Mouse (Mus musculus) thymus, postnatal 14 days (tissue): ENCODE measurements at regions not wholly inside any gene's neighbourhood (a gene's known extent, or its start where the extent isn't known, plus 50 kb on each side); places are given as distances from the start of the nearest gene placed in this dataset.

Experiments used
- DNase-seq: peaks from one replicate; pipeline ENCODE4 v3.0.0; 2021

DNA sequence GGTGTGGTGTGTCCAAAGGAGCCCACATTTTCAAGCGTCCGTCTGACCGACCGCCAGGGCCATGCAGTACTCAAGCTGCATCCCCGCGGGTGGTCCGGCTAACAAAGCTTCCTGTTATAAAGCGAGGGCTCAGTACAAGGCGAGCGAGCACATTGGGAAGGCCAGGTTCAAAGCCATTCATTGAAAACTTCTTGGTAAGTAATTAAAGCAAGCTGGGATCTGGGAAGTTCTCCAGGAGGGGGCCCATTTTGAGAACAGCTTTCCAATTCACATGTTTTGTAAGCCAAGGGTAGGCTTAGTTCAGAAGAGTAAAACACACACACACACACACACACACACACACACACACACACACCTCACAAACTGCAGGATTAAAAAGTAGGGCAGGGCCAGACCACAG, 57.3 kb upstream of the Prep start:
- DNase-seq: no peak

- DNase-seq: no peak
Observed at GRCm38 (mm10) chr10:45009235-45009634, 57.8 kb upstream of the Prep start.

GRCm38 (mm10) chr10:45004037-45004653, 62.9 kb upstream of the Prep start:
- DNase-seq: no peak

DNA sequence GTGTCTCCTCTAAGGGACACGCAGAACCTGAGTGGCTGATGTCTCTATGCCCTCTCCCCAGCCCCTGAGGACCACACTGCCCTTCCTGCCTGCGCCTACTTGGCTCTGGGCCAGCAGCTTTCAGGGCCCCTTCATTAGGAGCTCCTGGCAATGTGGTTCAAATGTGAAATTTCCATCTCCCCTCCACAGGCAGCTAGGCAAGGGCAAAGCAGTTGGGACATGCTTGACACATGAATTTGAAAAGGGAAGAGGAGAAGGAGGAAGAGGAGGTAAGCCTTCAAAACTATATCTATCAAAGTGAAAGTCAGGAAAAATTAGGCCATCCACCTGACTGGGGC, 63.7 kb upstream of the Prep start:
- DNase-seq: peak; percentile 14

- peak; percentile 26 for DNase-seq
Observed at GRCm38 (mm10) chr10:45002637-45003343, 64.2 kb upstream of the Prep start.

- peak; percentile 63 for DNase-seq
Observed at GRCm38 (mm10) chr10:45000873-45001859, 65.8 kb upstream of the Prep start.

DNA sequence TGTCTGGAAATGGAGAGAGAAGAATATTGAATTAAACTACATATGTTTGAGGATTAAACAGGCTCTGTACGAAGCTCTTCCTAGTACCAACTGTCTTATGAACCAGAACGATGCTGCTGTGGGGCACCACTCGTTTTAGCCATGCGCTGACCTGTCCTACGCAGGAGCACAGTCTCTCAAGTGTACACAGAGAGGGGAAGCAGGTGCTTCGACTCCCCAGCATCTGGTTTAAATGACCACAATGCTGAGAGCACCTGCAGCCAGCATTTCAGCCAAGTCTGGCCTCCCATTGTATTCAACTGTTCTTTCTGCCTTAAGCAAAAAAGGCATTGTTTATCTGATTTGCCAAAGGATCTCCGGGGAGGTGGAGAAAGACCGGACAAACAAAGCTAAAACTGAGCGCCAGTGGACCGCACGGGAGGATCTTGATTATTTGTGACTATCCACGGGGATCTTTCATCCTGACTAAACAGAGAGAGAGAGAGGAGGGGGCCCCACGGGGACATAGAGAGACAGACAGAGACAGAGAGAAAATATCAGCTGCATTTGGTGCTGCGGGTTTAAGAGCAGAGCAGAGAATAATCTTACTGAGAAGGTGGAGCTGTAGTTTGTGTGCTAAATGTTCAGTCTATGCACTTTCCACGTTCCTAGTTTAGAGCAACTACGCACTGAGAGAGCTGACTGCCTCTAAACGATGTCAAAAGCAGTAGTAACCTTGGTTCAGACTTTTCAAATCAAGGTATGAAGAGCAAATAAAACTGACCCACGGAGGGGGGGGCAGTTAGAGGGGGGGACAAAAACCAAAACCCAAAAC, 66.8 kb upstream of the Prep start:
- peak; percentile 10 for DNase-seq

GRCm38 (mm10) chr10:44997906-44998289, 69.1 kb upstream of the Prep start:
- no peak for DNase-seq

DNA sequence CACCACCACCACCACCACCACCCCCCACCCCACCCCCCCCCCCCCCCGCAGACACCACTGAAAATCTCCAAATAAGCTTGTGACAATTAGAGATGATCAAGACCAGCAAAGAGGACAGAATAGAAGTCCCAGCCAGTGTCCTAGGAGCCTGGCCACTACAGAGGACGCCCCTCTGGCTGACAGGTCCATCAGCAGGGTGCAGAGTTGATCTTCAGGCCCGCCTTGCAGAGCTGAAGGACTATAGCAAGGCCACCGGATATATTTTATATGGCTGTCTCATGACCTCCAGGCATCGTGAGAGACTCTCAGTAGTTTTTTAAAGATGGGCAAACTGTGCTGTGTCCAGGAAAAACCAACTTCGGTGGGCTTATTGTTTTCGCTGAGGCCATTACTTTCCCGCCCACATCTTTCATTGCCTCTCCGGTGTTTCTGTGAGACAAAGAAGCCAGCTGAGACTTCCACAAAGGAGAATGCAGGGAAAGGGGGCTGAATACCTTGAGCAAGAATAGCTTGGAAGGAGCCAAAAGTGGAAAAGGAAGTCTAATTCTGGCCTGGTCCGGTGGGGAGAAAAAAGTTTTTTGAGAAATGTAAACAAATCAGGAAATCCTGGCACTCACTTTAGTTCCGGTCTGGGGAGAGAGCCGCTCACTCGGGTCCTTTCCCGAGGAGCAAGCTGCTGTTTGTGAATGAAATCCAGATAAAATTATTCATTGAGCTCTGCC, 69.7 kb upstream of the Prep start:
- DNase-seq: no peak

DNA sequence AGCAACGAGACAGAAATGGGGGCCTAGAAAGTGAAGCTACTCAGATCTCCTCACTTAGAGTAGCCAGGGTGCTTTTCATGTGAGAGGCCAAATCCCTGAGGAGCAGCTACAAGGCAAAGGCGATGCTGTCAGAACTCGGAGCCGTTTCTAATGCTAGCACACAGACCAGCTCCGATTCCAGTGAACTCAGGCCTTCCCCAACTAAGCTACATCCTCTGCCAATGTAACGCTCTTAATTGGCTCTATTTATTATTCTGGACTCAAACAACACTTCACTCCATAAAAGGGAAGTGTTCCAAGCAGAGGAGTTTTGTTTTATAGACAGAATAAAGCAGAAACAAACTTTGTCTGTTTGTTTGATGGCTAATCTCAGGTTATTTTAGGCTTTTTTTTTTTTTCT, 71.2 kb upstream of the Prep start:
- no peak for DNase-seq

DNA sequence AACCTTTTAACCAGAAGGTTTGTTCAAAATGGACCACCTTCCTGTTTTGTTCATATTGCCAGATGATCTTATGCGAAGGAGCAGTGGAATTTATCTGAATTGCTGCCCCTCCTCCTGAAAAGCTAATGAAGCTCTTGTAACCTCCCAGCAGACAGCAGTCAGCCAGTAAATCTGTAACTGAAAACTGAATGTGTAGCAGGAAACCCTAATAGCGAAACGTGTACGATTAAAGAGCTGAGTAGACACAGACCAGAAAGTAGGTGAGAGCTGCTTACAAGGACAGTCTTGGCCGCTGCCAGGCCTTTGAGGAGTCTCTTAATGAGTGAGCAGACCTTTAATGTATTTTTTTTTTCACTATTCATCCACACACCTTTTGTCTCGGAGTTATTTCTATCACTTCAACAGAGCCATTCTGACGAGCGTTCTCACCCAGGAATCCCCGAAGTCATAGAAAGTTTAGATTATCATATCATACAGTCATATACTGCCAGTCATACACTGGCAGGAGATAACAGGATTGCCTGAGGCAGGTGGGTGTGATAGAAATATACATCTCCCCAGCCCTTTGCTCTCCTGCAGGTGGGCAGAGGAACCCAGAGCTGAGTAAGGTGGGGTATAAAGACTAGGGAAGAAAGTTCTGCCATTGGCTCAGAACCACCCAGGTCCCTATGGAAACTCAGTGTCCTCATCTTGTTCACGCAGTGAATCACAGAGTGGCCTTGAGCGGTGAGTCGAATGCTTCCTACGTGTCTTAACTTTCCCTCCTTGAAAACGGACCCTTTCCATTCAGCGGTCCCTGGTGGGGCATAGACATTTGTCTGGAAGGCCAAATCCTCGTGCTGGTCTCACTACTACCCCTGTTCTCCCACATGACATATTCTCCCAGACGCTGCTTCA, 72.4 kb upstream of the Prep start:
- DNase-seq: no peak

DNA sequence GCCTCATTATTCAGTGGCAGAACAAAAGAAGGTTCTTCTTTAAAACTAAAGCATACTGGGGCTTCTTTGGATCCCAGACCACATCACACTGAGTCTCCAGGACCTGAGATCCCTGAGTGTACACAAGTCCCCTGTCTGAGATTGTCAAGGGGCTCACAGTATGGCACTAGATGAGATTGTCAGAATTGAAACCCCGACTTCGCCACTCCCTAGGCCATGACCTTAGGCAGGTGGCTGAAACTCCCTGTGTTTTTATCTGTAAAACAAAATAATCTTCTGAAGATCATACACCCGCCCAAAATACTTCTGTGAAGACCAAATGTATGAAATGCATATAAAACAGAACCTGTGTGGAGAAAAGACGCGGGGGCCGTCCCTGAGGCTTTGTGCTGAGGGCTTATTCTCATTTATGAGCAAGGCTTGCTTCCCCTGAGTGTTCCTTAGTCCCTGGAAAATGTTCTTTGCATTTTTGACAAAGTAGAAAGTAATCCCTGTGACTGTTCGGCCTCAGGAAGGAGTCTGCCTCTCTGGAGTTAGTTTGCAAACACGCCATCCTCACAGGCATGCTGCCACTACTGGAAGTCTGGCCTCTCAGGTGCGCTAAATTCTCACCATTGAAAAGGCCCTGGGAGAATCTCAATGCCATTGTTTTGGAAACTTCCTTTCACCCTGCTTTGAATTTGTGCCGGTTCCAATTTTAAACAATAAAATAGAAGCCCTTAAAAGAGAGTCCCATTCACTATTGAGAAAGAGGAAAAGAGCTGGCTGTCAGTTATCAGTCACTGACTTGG, 73.3 kb upstream of the Prep start:
- no peak for DNase-seq

GRCm38 (mm10) chr10:44989539-44989938, 77.5 kb upstream of the Prep start:
- no peak for DNase-seq

DNA sequence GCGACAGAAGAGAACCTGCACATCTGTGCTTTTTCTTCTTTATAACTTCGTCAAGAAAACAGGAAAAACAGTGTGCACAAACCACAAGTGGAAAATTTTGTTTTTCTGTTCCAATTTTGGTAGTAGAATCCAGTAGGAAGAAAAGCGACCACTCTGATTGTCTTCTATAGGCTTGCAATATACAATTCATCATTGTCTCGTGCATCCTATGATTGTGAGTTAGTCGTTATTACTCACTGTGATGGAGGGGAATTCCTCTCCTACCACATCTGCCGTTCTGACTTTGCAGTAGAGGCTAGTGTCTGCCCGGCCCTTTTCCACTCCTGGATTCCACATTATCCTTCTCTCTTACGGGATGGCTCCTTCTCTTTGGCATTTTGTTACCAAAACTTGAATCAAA, 78.2 kb upstream of the Prep start:
- DNase-seq: no peak

DNA sequence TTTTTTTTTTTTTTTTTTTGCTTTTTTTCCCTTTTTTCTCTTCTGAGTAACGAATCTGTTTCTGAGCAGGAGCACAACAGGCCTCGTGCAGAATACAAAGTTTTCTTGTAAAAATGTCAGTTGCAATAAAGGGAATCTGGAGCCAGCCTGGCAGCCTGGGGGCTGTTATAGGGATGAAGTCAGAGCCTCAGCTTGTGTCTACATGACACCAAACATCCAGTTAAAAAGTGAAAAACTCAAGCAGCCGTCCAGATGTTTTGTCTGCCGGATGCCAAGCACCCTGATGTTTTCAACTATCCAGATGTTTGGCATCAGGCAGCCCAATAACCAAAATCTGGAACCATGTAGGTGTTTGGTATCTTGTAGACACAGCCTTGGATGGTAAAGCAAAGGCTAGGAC, 79.4 kb upstream of the Prep start:
- DNase-seq: no peak

DNA sequence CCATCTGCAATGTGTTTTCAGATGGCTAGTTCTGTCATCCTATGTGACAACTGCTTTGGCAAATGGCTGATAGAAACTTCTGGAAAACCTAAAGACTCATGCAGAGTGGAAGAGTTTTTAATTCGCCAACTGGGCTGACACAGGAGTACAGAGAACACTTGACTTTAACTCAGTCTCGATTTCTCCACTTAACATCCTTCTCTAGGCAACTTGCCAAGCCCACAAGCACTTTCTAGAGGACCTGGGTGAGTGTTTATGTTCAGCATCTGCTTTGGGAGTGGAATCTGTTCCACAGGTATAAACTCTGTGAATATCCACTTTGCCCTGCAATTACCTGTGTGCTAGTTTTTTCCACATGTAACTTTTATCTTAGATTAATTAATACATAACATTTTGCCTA, 85.1 kb upstream of the Prep start:
- DNase-seq: no peak

GRCm38 (mm10) chr10:44976815-44977214, 90.2 kb upstream of the Prep start:
- no peak for DNase-seq

DNA sequence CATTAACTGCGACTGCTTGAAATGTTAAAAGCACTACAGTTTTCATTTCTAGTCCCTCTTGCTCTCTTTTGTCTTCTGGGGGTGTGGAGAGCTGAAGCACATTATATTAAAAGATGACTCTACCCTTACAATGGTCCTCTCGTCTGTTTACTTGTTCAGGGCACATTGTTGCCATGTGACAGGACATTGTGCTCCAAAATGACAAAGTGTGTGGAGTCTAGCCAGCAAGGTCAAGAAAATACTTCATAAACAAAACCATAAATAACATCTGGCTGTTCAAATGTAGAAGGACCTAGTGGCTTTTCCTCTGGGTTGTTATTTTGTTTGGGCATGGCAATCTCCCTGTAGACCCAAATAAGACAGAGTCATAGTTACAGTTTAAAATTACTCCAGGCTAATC, 95.1 kb upstream of the Prep start:
- no peak for DNase-seq

GRCm38 (mm10) chr10:44959968-44960367, 107.0 kb upstream of the Prep start:
- no peak for DNase-seq

GRCm38 (mm10) chr10:44945205-44945725, 121.7 kb upstream of the Prep start:
- no peak for DNase-seq
